Mouse (Mus musculus) heart, adult 2 months (tissue): ENCODE data around the gene Colca2. TPM values are rescaled to one million over a fixed set of nuclear protein-coding genes. Genes with fewer than 3 reads are reported as not detected.

Source experiments
- DNase-seq, 2 experiments: peaks; one replicate each; pipeline ENCODE4 v3.0.0; 2021
- H3K27ac ChIP-seq: fragments of 200-600 bp; 2 replicates; pipeline ENCODE4 v1.8.1; 2022
- H3K27me3 ChIP-seq: fragments of 200-500 bp; 2 replicates; pipeline ENCODE4 v1.6.1; 2012; ENCODE audit warnings: mild to moderate bottlenecking, low read length, inconsistent platforms, mixed read lengths; ENCODE audit not compliant: control insufficient read depth, insufficient read depth
- H3K36me3 ChIP-seq: fragments of 200-500 bp; 2 replicates; pipeline ENCODE4 v1.6.1; 2012; ENCODE audit warnings: low read length, inconsistent platforms; ENCODE audit not compliant: control insufficient read depth, insufficient read depth
- H3K4me1 ChIP-seq: fragments of 200-500 bp; 2 replicates; pipeline ENCODE4 v1.6.1; 2011; ENCODE audit warnings: low read length; ENCODE audit not compliant: control insufficient read depth, insufficient read depth
- H3K4me3 ChIP-seq: fragments of 200-600 bp; 2 replicates; pipeline ENCODE4 v1.8.1; 2022
- H3K79me2 ChIP-seq: fragments of 200-500 bp; replicated peaks from 2 replicates; pipeline ENCODE4 v1.6.1; 2012; ENCODE audit warnings: mild to moderate bottlenecking, inconsistent platforms, low read length, moderate library complexity, mixed read lengths; ENCODE audit not compliant: control insufficient read depth, insufficient read depth
- H3K9ac ChIP-seq: fragments of 200-500 bp; 2 replicates; pipeline ENCODE4 v1.6.1; 2012; ENCODE audit warnings: low read depth, mild to moderate bottlenecking, control low read depth, inconsistent platforms, low read length, mixed read lengths
- CTCF ChIP-seq: fragments of 200-600 bp; IDR thresholded peaks from 2 replicates; pipeline ENCODE4 v1.8.1; 2022; ENCODE audit warnings: antibody characterized with exemption, mild to moderate bottlenecking, moderate library complexity
- EP300 ChIP-seq: fragments of 200-500 bp; IDR thresholded peaks from 2 replicates; pipeline ENCODE4 v1.6.1; 2011; ENCODE audit warnings: low read depth, low read length, control low read depth; ENCODE audit not compliant: insufficient read depth
- POLR2A ChIP-seq: fragments of 200-500 bp; IDR thresholded peaks from 2 replicates; pipeline ENCODE4 v1.6.1; 2011; ENCODE audit warnings: mild to moderate bottlenecking, low read depth, low read length, control low read depth; ENCODE audit not compliant: insufficient read depth
- WGBS: fragments of 180-500 bp; shearing (Covaris S2); methylation state at CpG from one replicate; pipeline ENCODE4 v1.1.7; 2018; 5-methylcytosine and 5-hydroxymethylcytosine counted together
- intact Hi-C: fragments of 180-260 bp; cut with DNase I; formaldehyde crosslinking; loops from one replicate; pipeline ENCODE4 v1.15.1; 2025
- long read RNA-seq: library from polyadenylated mRNA; stranded (forward); transcript quantifications from one replicate; pipeline ENCODE4 v2.0.0, GENCODE M21; 2021
- polyA plus RNA-seq: library from polyadenylated mRNA; depleted of rRNA; stranded (reverse); fragments of >200 nt; gene quantifications from 2 replicates; pipeline ENCODE4 v1.2.3, GENCODE M21; 2012; rRNA removed
- total RNA-seq, 2 experiments: library from RNA; stranded (reverse); gene quantifications; 2 replicates each; pipeline ENCODE4 v1.2.3; 2021

Gene Colca2
- 1 to 10 TPM; 1.0 to 1.1 TPM for total RNA-seq
- polyA plus RNA-seq = 4.0 and 4.3 TPM in 2 replicates
- long read RNA-seq, partial matches to known transcripts = 0 of 1 reads
- long read RNA-seq, other reads (novel, unspliced or antisense) = 0 of 1 reads

DNA sequence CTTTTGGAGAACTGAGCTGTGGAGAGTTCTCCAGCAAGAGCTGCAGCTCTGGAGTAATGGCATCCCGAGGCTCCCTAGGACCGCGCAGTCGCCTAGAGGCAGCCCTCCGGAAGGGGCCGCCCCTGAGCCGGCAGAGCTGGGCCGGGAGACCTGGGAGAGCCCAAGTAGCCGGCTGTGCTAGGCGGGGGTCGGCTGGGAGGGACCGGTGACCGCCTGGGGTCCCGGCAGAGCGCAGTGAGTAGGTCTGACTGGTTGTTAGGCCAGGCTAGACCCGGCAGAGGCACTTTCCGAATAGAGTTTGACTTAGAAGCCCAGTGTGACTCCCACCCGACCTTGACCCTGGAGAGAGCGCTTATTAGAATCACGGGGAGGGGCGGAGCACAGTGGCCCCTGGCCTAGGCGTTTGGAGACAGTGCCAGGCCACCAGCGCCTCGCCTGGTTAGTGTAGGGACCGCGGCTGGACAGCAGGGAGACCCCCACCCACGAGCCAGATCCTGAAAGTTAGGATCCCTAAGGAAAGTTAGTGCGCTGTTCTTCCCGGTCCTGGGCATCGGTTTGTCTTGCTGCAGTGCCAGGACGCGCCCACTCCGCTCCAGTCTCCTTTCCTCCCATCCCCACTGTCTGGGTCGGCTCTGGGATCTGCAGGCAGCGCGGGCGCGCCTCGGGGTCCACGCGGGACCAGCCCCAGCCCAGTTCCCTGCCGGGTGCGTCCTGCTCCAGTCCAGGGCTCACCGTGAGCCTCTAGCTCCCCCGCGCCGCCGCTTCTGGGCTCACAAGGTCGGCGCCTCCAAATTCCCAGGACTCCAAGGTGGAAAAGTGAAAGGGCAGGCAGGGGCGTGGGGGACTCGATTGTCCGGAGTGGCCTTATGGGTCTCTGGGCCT lies at the start of gene Colca2:
Gene Colca2, minus strand, starts transcription at position 70 of the 882 bp plus-strand sequence.
- peak; percentile 62 for TF ChIP-seq CTCF
- TF ChIP-seq EP300 = no peak
- peak; percentile 57 for TF ChIP-seq POLR2A
- intact Hi-C loops = no loop called here

GRCm38 (mm10) chr9:51327555-51327903 lies 49.2 kb upstream of the Colca2 start:
- H3K36me3 ChIP-seq = no peaks in the 10 kb centered on the region
- no peak overlapping the region for H3K27ac ChIP-seq
- DNase-seq = no peak
- intact Hi-C loops = no loop called here
- H3K79me2 ChIP-seq = no peaks in the 10 kb centered on the region
- no peak overlapping the region for H3K9ac ChIP-seq
- no peak for TF ChIP-seq CTCF
- TF ChIP-seq POLR2A = no peak
- TF ChIP-seq EP300 = no peak
- no peaks in the 10 kb centered on the region for H3K4me1 ChIP-seq
- no peak overlapping the region for H3K4me3 ChIP-seq
- no peaks in the 10 kb centered on the region for H3K27me3 ChIP-seq
- whole genome bisulfite sequencing = 80% methylated on average over 5 of the region's 5 CpGs

More for the DNA sequence above, at the start of gene Colca2:
- H3K9ac ChIP-seq = peak within 1 kb of the TSS; percentile 78
- WGBS = under 1% methylated on average over 53 of the region's 53 CpGs
- H3K4me1 ChIP-seq = peaks cover 1% of the 10 kb centered on the region
- H3K36me3 ChIP-seq = no peaks in the 10 kb centered on the region
- no peaks in the 10 kb centered on the region for H3K79me2 ChIP-seq
- DNase-seq = peak; percentile 88 to 90
- peak within 1 kb of the TSS; percentile 64 for H3K4me3 ChIP-seq
- peak within 1 kb of the TSS; percentile 92 for H3K27ac ChIP-seq
- no peaks in the 10 kb centered on the region for H3K27me3 ChIP-seq

DNA sequence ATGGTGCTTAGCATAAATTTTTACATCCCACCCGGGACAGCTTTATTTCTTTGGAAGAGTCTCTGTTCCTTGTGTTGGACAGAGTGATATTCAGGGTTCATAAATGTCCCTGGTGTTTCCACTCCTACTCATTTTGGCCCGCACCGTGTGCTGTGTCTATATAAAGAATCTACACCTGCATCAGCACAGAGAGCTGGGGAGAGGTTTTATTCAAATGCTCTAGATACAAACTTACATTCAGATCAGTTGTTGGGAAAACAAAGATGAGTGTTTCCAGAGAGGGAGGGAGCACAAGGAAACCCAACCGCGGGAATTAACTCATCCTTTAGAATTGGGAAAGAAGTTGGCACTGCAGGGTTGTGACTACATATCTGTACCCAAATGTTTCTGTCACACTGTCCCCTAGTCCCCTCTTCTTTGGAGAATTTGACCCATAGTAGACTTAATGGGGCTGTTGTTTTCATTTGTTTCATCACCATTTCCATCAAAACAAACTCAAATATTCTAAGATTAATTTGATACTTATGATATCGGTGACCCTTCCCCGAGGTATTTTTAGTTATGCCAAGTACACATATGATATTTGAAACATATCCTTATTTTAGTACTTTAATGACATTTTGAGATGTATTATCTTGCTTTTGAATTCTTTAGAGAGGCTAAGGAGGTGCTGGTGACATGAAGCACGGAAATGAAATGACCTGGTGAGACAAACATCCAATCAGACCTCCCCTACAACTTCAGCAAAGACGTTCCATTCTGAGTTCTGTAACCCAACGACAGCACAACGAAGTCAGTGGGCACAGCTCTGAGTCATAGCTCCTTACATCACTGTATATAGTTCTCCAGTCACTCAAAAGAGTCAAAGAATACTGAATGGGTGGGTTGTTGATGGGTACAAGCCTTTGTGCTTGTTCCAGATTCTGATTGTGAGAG lies 48.5 kb upstream of the Colca2 start:
- 74% methylated on average over 11 of the region's 11 CpGs for WGBS
- H3K79me2 ChIP-seq = no peaks in the 10 kb centered on the region
- no peak overlapping the region for H3K4me3 ChIP-seq
- intact Hi-C loops = no loop called here
- H3K9ac ChIP-seq = no peak overlapping the region
- no peak for DNase-seq
- H3K27me3 ChIP-seq = no peaks in the 10 kb centered on the region
- no peak for TF ChIP-seq CTCF
- no peak for TF ChIP-seq EP300
- no peak for TF ChIP-seq POLR2A
- no peak overlapping the region for H3K27ac ChIP-seq
- no peaks in the 10 kb centered on the region for H3K4me1 ChIP-seq
- no peaks in the 10 kb centered on the region for H3K36me3 ChIP-seq

DNA sequence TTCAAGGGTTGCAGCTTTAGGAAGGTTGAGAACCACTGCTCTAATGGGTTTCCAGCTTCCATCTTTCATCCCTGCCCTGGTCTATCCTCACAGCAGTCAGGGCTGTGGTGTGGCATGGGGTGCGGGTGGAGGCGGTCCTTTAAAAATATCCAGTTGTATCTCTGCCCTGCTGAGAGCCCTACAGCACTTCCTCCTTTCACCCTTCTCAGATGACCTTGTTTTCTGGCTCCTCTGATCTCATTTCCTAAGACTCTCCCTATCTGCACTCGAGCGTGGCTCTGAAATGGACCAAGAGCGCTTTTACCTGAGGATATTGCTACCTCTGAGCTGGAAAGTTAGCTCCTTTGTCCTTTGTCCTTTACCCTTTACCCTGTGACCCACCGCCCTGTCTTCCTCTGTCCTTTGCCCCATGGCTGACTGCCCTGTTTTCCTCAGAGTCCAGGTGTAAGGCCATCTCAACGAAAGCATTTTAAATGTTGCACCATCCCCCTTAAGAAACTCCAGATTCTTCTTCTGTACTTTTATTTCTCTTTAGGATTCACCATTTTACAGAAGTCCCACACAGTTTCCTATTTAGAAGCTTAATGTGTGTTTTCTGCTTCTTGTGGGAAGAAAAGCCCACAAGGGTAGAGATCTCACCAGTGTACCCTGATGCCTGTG lies 46.2 kb upstream of the Colca2 start:
- H3K9ac ChIP-seq = no peak overlapping the region
- intact Hi-C loops = no loop called here
- TF ChIP-seq CTCF = no peak
- no peak for TF ChIP-seq EP300
- TF ChIP-seq POLR2A = no peak
- H3K27ac ChIP-seq = no peak overlapping the region
- H3K27me3 ChIP-seq = no peaks in the 10 kb centered on the region
- H3K79me2 ChIP-seq = no peaks in the 10 kb centered on the region
- H3K4me3 ChIP-seq = no peak overlapping the region
- no peaks in the 10 kb centered on the region for H3K36me3 ChIP-seq
- WGBS = 62% methylated on average over 7 of the region's 7 CpGs
- no peak for DNase-seq
- H3K4me1 ChIP-seq = no peaks in the 10 kb centered on the region

- Histone ChIP-seq H3K9ac (no peak overlapping the region), H3K79me2 (no peaks in the 10 kb centered on the region), H3K4me1 (no peaks in the 10 kb centered on the region), H3K27ac (no peak overlapping the region), H3K36me3 (no peaks in the 10 kb centered on the region), H3K4me3 (no peak overlapping the region), H3K27me3 (no peaks in the 10 kb centered on the region)
- 60% methylated on average over 1 of the region's 1 CpGs for WGBS
- DNase-seq = no peak
- intact Hi-C loops = no loop called here
- TF ChIP-seq EP300 (no peak), CTCF (no peak), POLR2A (no peak)
These were observed 41.7 kb upstream of the Colca2 start for GRCm38 (mm10) chr9:51320096-51320495.
